Mouse (Mus musculus) forebrain, embryonic 10.5 days (tissue): ENCODE data around the gene Mia2. TPM values are rescaled to one million over a fixed set of nuclear protein-coding genes. Genes with fewer than 3 reads are reported as not detected.
"Not testable (repeated sequence)": the region's sequence is repeated elsewhere in the genome, so short reads cannot be mapped to it uniquely, and the experiment has no call there.

Experiments
- DNase-seq: peaks from one replicate; pipeline ENCODE4 v3.0.0-alpha.2; 2017; ENCODE audit warnings: low spot score; ENCODE audit errors: extremely low spot score
- H3K27ac ChIP-seq: fragments of 300-500 bp; sonication (generic); 2 replicates; pipeline ENCODE4 v1.5.1; 2016; ENCODE audit warnings: mild to moderate bottlenecking
- H3K27me3 ChIP-seq: fragments of 300-500 bp; sonication (generic); 2 replicates; pipeline ENCODE4 v1.6.1; 2016; ENCODE audit warnings: mild to moderate bottlenecking; ENCODE audit not compliant: poor library complexity, severe bottlenecking
- H3K36me3 ChIP-seq: fragments of 300-500 bp; sonication (generic); replicated peaks from 2 replicates; pipeline ENCODE4 v1.6.1; 2016; ENCODE audit warnings: mild to moderate bottlenecking, moderate library complexity
- H3K4me1 ChIP-seq: fragments of 300-500 bp; sonication (generic); 2 replicates; pipeline ENCODE4 v1.6.1; 2016
- H3K4me3 ChIP-seq: fragments of 300-500 bp; sonication (generic); 2 replicates; pipeline ENCODE4 v1.5.1; 2016; ENCODE audit warnings: mild to moderate bottlenecking, moderate library complexity
- H3K9me3 ChIP-seq: fragments of 300-500 bp; sonication (generic); 2 replicates; pipeline ENCODE4 v1.6.1; 2016; ENCODE audit warnings: mild to moderate bottlenecking, moderate library complexity
- WGBS: fragments of 180-500 bp; shearing (Covaris S2); methylation state at CpG from one replicate; pipeline ENCODE4 v1.1.7; 2016; 5-methylcytosine and 5-hydroxymethylcytosine counted together
- microRNA-seq: library from miRNA; unstranded; fragments of <30 nt; microRNA quantifications from one replicate; pipeline ENCODE4, GENCODE M21; 2017
- polyA plus RNA-seq: library from polyadenylated mRNA; unstranded; fragments of >200 nt; fragmentation: Nextera tagmentation; extraction: Ambion mirVana; gene quantifications from 2 replicates; pipeline ENCODE4 v1.2.1, GENCODE M21; 2016

Mia2 gene
- polyA plus RNA-seq, 1 experiment from 2014 or later, result 43.8 TPM

GRCm38 (mm10) chr12:59228401-59228800 lies 132.8 kb downstream of the Mia2 start:
- Histone ChIP-seq H3K27ac (no peak overlapping the region), H3K36me3 (no peaks in the 10 kb centered on the region), H3K9me3 (no peaks in the 10 kb centered on the region), H3K4me1 (no peaks in the 10 kb centered on the region), H3K27me3 (no peaks in the 10 kb centered on the region), H3K4me3 (no peak overlapping the region)
- 92% methylated on average over 5 of the region's 5 CpGs for WGBS
- DNase-seq, result no peak

- no peak for DNase-seq
- Histone ChIP-seq H3K4me3 (no peak overlapping the region), H3K9me3 (no peaks in the 10 kb centered on the region), H3K27ac (no peak overlapping the region), H3K4me1 (no peaks in the 10 kb centered on the region), H3K36me3 (no peaks in the 10 kb centered on the region), H3K27me3 (no peaks in the 10 kb centered on the region)
- WGBS, result 89% methylated on average over 5 of the region's 5 CpGs
Observed at GRCm38 (mm10) chr12:59238434-59238833, 142.8 kb downstream of the Mia2 start.

- H3K27me3 ChIP-seq, H3K27ac ChIP-seq, H3K36me3 ChIP-seq, H3K4me3 ChIP-seq, DNase-seq, H3K9me3 ChIP-seq, H3K4me1 ChIP-seq: not testable (repeated sequence)
- 91% methylated on average over 8 of the region's 8 CpGs for WGBS
Observed at GRCm38 (mm10) chr12:59241031-59241430, 145.4 kb downstream of the Mia2 start.

Small RNA genes within 50 kb of the gene (microRNA-seq; reads per million reads assigned to microRNA genes)
- gene Gm27284, result not detected

Other genes with a start within 250 kb of the Mia2 start
- gene Sec23a, start 83.8 kb upstream of the Mia2 start, polyA plus RNA-seq, result 54.7 and 56.3 TPM in 2 replicates
- 42.3 and 42.8 TPM in 2 replicates for gene Gemin2, start 82.4 kb upstream of the Mia2 start, polyA plus RNA-seq
- 65.5 and 66.3 TPM in 2 replicates for gene Trappc6b, start 34.3 kb upstream of the Mia2 start, polyA plus RNA-seq
- gene Pnn, start 28.9 kb upstream of the Mia2 start, polyA plus RNA-seq, result 122 and 133 TPM in 2 replicates
- gene Fbxo33, start 123.9 kb downstream of the Mia2 start, polyA plus RNA-seq, result 5.0 and 6.1 TPM in 2 replicates